Mouse (Mus musculus): ENCODE measurements at regions not wholly inside any gene's neighbourhood (a gene's known extent, or its start where the extent isn't known, plus 50 kb on each side); places are given as distances from the start of the nearest gene placed in this dataset.

- DNase-seq: no peak
Observed at GRCm38 (mm10) chr6:117514831-117515230, 326.1 kb upstream of the Zfp637 start.

- DNase-seq: no peak
Observed at GRCm38 (mm10) chr6:117516906-117517305, 324.1 kb upstream of the Zfp637 start.

- no peak for DNase-seq
Observed at GRCm38 (mm10) chr6:117518939-117519338, 322.0 kb upstream of the Zfp637 start.

- DNase-seq: no peak
Observed at GRCm38 (mm10) chr6:117519466-117519865, 321.5 kb upstream of the Zfp637 start.

GRCm38 (mm10) chr6:117526161-117526935 is 314.6 kb upstream of the Zfp637 start:
- DNase-seq: no peak

GRCm38 (mm10) chr6:117527526-117527925 is 313.5 kb upstream of the Zfp637 start:
- DNase-seq: no peak

- no peak for DNase-seq
Observed at GRCm38 (mm10) chr6:117534149-117534548, 306.8 kb upstream of the Zfp637 start.

- DNase-seq: no peak
Observed at GRCm38 (mm10) chr6:117534991-117535390, 306.0 kb upstream of the Zfp637 start.

- no peak for DNase-seq
Observed at GRCm38 (mm10) chr6:117536084-117536483, 304.9 kb upstream of the Zfp637 start.

- DNase-seq: no peak
Observed at GRCm38 (mm10) chr6:117542431-117542830, 298.5 kb upstream of the Zfp637 start.

- DNase-seq: no peak
Observed at GRCm38 (mm10) chr6:117544276-117545196, 296.4 kb upstream of the Zfp637 start.

GRCm38 (mm10) chr6:117550930-117551329 is 290.1 kb upstream of the Zfp637 start:
- DNase-seq: no peak

GRCm38 (mm10) chr6:117552006-117552667 is 288.8 kb upstream of the Zfp637 start:
- no peak for DNase-seq

- no peak for DNase-seq
Observed at GRCm38 (mm10) chr6:117563159-117563558, 277.8 kb upstream of the Zfp637 start.

- no peak for DNase-seq
Observed at GRCm38 (mm10) chr6:117563704-117564103, 277.3 kb upstream of the Zfp637 start.

GRCm38 (mm10) chr6:117566786-117567185 is 274.2 kb upstream of the Zfp637 start:
- DNase-seq: no peak

GRCm38 (mm10) chr6:117567691-117568090 is 273.3 kb upstream of the Zfp637 start:
- no peak for DNase-seq

- no peak for DNase-seq
Observed at GRCm38 (mm10) chr6:117569576-117570326, 271.2 kb upstream of the Zfp637 start.

- DNase-seq: no peak
Observed at GRCm38 (mm10) chr6:117570346-117570745, 270.6 kb upstream of the Zfp637 start.

- DNase-seq: no peak
Observed at GRCm38 (mm10) chr6:117570791-117571190, 270.2 kb upstream of the Zfp637 start.

GRCm38 (mm10) chr6:117572006-117572405 is 269.0 kb upstream of the Zfp637 start:
- no peak for DNase-seq

GRCm38 (mm10) chr6:117573371-117573770 is 267.6 kb upstream of the Zfp637 start:
- DNase-seq: no peak
